ENCODE assay signal across 12 mouse cellular contexts in the genomic region with DNA sequence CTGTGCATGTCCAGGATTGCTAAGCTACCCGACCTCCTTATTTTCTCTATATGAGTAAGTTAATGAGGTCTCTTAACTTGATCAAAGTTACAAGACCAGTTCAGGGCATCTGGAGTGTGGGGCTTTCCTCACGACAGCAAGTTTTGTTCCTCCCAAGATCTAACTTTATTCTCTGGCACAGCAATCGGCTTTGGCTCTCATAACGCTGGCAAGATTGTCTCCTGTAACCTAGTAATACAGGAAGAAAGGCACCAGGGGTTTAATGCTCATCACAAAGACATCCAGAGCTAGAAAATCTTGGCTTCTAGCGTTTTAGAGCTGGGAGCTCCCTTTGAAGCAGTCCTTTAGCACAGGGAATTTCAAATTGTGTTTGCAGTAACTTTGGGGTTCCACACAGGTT.
"Had no signal": no experiment of that assay in that cellular context is flagged by ENCODE, and none has a peak within 500 bp of the region (broad histone marks: within the 10 kb centered on the region; RNA-seq: fewer than 3 reads in every experiment).

No protein-coding gene starts in this region.

- H3K9ac ChIP-seq: intestine, embryonic 15.5 days; limb, embryonic 13.5 days; liver, embryonic 15.5 days; lung, embryonic 15.5 days; midbrain, embryonic 13.5 days had no signal

- H3K4me3 ChIP-seq: intestine, embryonic 15.5 days; layer of hippocampus, adult 2 months; limb, embryonic 13.5 days; liver, embryonic 15.5 days; lung, embryonic 15.5 days; megakaryocyte, embryonic 14.5 days; midbrain, embryonic 13.5 days had no signal

- H3K27ac ChIP-seq: layer of hippocampus, adult 2 months; liver, embryonic 15.5 days; macrophage; midbrain, embryonic 13.5 days had no signal

- DNase-seq: lung, postnatal 14 days; right cerebral cortex, postnatal 14 days; thymus, postnatal 4 days had no signal

- H3K4me2 ChIP-seq: intestine, embryonic 15.5 days; limb, embryonic 13.5 days; liver, embryonic 11.5 days; liver, embryonic 15.5 days; lung, embryonic 15.5 days; midbrain, embryonic 13.5 days had no signal

- H3K27me3 ChIP-seq: intestine, embryonic 15.5 days; liver, embryonic 15.5 days; lung, embryonic 15.5 days; megakaryocyte, embryonic 14.5 days had no signal

- H3K9me3 ChIP-seq: intestine, embryonic 15.5 days; limb, embryonic 13.5 days; liver, embryonic 15.5 days; lung, embryonic 15.5 days; megakaryocyte, embryonic 14.5 days; midbrain, embryonic 13.5 days had no signal

- ATAC-seq: intestine, embryonic 15.5 days; midbrain, embryonic 13.5 days had no signal

- H3K36me3 ChIP-seq: intestine, embryonic 15.5 days; limb, embryonic 13.5 days; liver, embryonic 15.5 days; lung, embryonic 15.5 days; midbrain, embryonic 13.5 days had no signal
